Mouse (Mus musculus) bone marrow, adult 2 months (tissue): ENCODE results near the gene Brip1.

ENCODE experiments used
- CTCF ChIP-seq: fragments of 200-500 bp; IDR thresholded peaks from 2 replicates; pipeline ENCODE4 v1.5.1; 2011; ENCODE audit warnings: low read length, control low read depth; ENCODE audit not compliant: control insufficient read depth, insufficient read depth
- POLR2A ChIP-seq: fragments of 200-500 bp; IDR thresholded peaks from 2 replicates; pipeline ENCODE4 v1.6.1; 2011; ENCODE audit warnings: low read depth, mild to moderate bottlenecking, control low read depth, low read length, borderline replicate concordance; ENCODE audit not compliant: control insufficient read depth

DNA sequence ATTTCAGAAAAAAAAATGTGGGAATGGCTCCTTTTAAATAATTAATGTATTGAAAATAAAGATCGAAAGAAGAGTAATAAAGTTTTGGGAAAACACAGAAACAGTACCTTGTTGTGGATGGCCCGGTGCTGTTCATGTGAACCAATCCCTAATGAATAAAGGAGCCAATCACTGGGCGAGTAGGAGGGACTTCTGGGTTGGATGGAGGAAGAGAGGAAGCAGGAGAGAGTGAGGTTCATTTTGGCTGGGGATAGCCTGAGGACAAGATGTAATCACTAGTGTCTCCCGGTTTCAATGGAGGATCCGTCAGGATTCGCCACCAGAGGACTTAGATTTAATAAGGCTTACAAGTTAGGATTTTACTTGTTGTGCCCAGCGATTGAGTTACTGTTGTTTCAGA, 145.2 kb downstream of the Brip1 start:
- TF ChIP-seq CTCF = no peak
- no peak for TF ChIP-seq POLR2A
